Mouse (Mus musculus) ES-E14 (cell line): Measurements from ENCODE around the gene Dach1. TPM values are rescaled to one million over a fixed set of nuclear protein-coding genes. Genes with fewer than 3 reads are reported as not detected.

Experiments used
- DNase-seq: peaks from one replicate; pipeline ENCODE4 v3.0.0-alpha.2; 2013; ENCODE audit warnings: low read depth, low spot score
- H3K27ac ChIP-seq: 2 replicates; pipeline ENCODE4 v1.5.1; 2012; ENCODE audit warnings: low read depth, mild to moderate bottlenecking, low read length, moderate library complexity, mixed read lengths; ENCODE audit not compliant: poor library complexity, insufficient read depth, severe bottlenecking
- H3K36me3 ChIP-seq: 2 replicates; pipeline ENCODE4 v1.6.1; 2012; ENCODE audit warnings: mild to moderate bottlenecking, low read length, moderate library complexity, mixed read lengths; ENCODE audit not compliant: control insufficient read depth, poor library complexity, insufficient read depth, severe bottlenecking
- H3K4me1 ChIP-seq, 2 experiments: fragments of 150-350 bp in 1 of 2; sonication (generic) in 1 of 2; 2 replicates each; pipeline ENCODE4 v1.6.1; 2012; ENCODE audit warnings: low read length in 2 of 2, mild to moderate bottlenecking in 1 of 2, mixed read lengths in 1 of 2; ENCODE audit not compliant: control insufficient read depth in 2 of 2, insufficient read depth in 2 of 2, poor library complexity in 1 of 2
- H3K4me3 ChIP-seq, 2 experiments: fragments of 150-350 bp in 1 of 2; sonication (generic) in 1 of 2; 2 replicates each; pipeline ENCODE4 v1.5.1; 2012; ENCODE audit warnings: low read length in 2 of 2, low read depth in 1 of 2, mild to moderate bottlenecking in 1 of 2, mixed read lengths in 1 of 2; ENCODE audit not compliant: insufficient read depth in 1 of 2, poor library complexity in 1 of 2, severe bottlenecking in 1 of 2
- H3K9ac ChIP-seq: 2 replicates; pipeline ENCODE4 v1.6.1; 2012; ENCODE audit warnings: low read depth, mild to moderate bottlenecking, low read length, mixed read lengths; ENCODE audit not compliant: poor library complexity, insufficient read depth, severe bottlenecking
- H3K9me3 ChIP-seq: fragments of 150-350 bp; sonication (generic); 2 replicates; pipeline ENCODE4 v1.6.1; 2012; ENCODE audit warnings: low read depth, mild to moderate bottlenecking, low read length; ENCODE audit not compliant: control insufficient read depth, insufficient read depth
- CHD2 ChIP-seq: IDR thresholded peaks from 2 replicates; pipeline ENCODE4 v1.6.1; 2014; ENCODE audit warnings: mild to moderate bottlenecking, low read depth, low read length, inconsistent platforms
- HCFC1 ChIP-seq: IDR thresholded peaks from 2 replicates; pipeline ENCODE4 v1.6.1; 2012; ENCODE audit warnings: low read length, inconsistent platforms, borderline replicate concordance; ENCODE audit not compliant: insufficient read depth
- MAFK ChIP-seq: IDR thresholded peaks from 2 replicates; pipeline ENCODE4 v1.6.1; 2014; ENCODE audit warnings: mild to moderate bottlenecking, low read depth, low read length, inconsistent platforms; ENCODE audit not compliant: insufficient read depth
- ZC3H11A ChIP-seq: IDR thresholded peaks from 2 replicates; pipeline ENCODE4 v1.6.1; 2012; ENCODE audit warnings: low read depth, mild to moderate bottlenecking, inconsistent platforms, low read length, borderline replicate concordance
- ZNF384 ChIP-seq: IDR thresholded peaks from 2 replicates; pipeline ENCODE4 v1.6.1; 2012; ENCODE audit warnings: low read depth, low read length, inconsistent platforms
- in situ Hi-C, 2 experiments: fragments of 600-800 bp; cut with MboI; formaldehyde crosslinking; loops; one replicate each; pipeline ENCODE4 v1.15.1; 2025; ENCODE audit warnings: low sequenced_read_pairs in 2 of 2, inconsistent platforms in 1 of 2; ENCODE audit not compliant: unreplicated experiment in 2 of 2
- total RNA-seq: library from RNA; depleted of rRNA; stranded (reverse); fragments of 300-350 nt; gene quantifications from 2 replicates; pipeline ENCODE4 v1.2.3, GENCODE M21; 2012

Gene Dach1
- total RNA-seq, 1 experiment = 0.09 TPM

GRCm38 (mm10) chr14:97839275-97839674, 330.3 kb downstream of the Dach1 start:
- TF ChIP-seq CHD2 (no peak), HCFC1 (no peak), MAFK (no peak), ZC3H11A (no peak), ZNF384 (no peak)
- H3K27ac ChIP-seq = no peak overlapping the region

GRCm38 (mm10) chr14:97829865-97830264, 339.7 kb downstream of the Dach1 start:
- DNase-seq = no peak
- in situ Hi-C loops = no loop called here

More at GRCm38 (mm10) chr14:97839275-97839674, 330.3 kb downstream of the Dach1 start:
- no peaks in the 10 kb centered on the region for H3K4me1 ChIP-seq
- no peak overlapping the region for H3K9ac ChIP-seq
- H3K4me3 ChIP-seq = no peak overlapping the region
- in situ Hi-C loops = no loop called here
- no peaks in the 10 kb centered on the region for H3K36me3 ChIP-seq
- DNase-seq = no peak
- H3K9me3 ChIP-seq = no peaks in the 10 kb centered on the region

GRCm38 (mm10) chr14:97814555-97815175, 354.9 kb downstream of the Dach1 start:
- in situ Hi-C loops = no loop called here
- Histone ChIP-seq H3K9ac (no peak overlapping the region), H3K4me3 (no peak overlapping the region), H3K36me3 (no peaks in the 10 kb centered on the region), H3K9me3 (no peaks in the 10 kb centered on the region), H3K4me1 (no peaks in the 10 kb centered on the region), H3K27ac (no peak overlapping the region)
- TF ChIP-seq ZNF384 (no peak), MAFK (no peak), CHD2 (no peak), ZC3H11A (no peak), HCFC1 (no peak)
- no peak for DNase-seq

More at GRCm38 (mm10) chr14:97829865-97830264, 339.7 kb downstream of the Dach1 start:
- H3K9me3 ChIP-seq = no peaks in the 10 kb centered on the region
- TF ChIP-seq CHD2 (no peak), MAFK (no peak), ZNF384 (no peak), ZC3H11A (no peak), HCFC1 (no peak)
- H3K4me3 ChIP-seq = no peak overlapping the region
- H3K9ac ChIP-seq = no peak overlapping the region
- no peaks in the 10 kb centered on the region for H3K36me3 ChIP-seq
- H3K27ac ChIP-seq = no peak overlapping the region
- H3K4me1 ChIP-seq = no peaks in the 10 kb centered on the region

GRCm38 (mm10) chr14:97813557-97813956, 356.0 kb downstream of the Dach1 start:
- in situ Hi-C loops = no loop called here
- no peak for DNase-seq
- Histone ChIP-seq H3K9ac (no peak overlapping the region), H3K36me3 (no peaks in the 10 kb centered on the region), H3K9me3 (no peaks in the 10 kb centered on the region), H3K4me1 (no peaks in the 10 kb centered on the region), H3K27ac (no peak overlapping the region), H3K4me3 (no peak overlapping the region)
- TF ChIP-seq ZNF384 (no peak), CHD2 (no peak), HCFC1 (no peak), ZC3H11A (no peak), MAFK (no peak)

GRCm38 (mm10) chr14:97795385-97795952, 374.1 kb downstream of the Dach1 start:
- Histone ChIP-seq H3K9me3 (no peaks in the 10 kb centered on the region), H3K4me3 (no peak overlapping the region), H3K27ac (no peak overlapping the region), H3K9ac (no peak overlapping the region), H3K4me1 (no peaks in the 10 kb centered on the region), H3K36me3 (no peaks in the 10 kb centered on the region)
- no peak for DNase-seq
- no peak for TF ChIP-seq MAFK
- no peak for TF ChIP-seq CHD2
- no peak for TF ChIP-seq HCFC1
- no peak for TF ChIP-seq ZNF384
- no peak for TF ChIP-seq ZC3H11A
- in situ Hi-C loops = no loop called here
